Mouse (Mus musculus) MEL-GATA-1-ER (cell line): ENCODE data around the gene Kcnn3.

Source experiments
- DNase-seq: peaks from one replicate; pipeline ENCODE4 v3.0.0-alpha.2; 2012; ENCODE audit warnings: low read depth; ENCODE audit errors: extremely low read depth

Kcnn3 gene

DNA sequence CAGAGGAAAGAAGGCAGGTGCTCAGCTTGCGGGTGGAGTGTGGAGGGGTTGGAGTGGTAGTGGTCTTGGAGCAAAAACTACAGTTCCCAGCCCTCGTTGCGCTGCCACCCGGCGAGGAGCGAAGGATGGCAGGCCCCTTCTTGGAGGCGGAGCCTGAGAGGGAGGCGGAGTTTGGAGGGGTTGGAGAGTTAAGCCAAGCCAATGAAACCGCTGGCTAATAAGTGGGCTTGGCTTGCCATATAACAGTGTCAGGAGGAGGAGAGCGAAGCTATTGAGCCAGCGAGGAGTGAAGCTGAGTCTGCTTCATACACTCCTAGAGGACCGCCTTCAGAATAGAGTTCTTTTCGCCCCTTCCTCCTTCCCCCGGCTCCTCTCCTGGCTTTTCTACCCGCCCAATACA is at the start of gene Kcnn3:
Gene Kcnn3, plus strand, starts transcription at position 271 of the 400 bp plus-strand sequence.
- peak; percentile 90 for DNase-seq

DNA sequence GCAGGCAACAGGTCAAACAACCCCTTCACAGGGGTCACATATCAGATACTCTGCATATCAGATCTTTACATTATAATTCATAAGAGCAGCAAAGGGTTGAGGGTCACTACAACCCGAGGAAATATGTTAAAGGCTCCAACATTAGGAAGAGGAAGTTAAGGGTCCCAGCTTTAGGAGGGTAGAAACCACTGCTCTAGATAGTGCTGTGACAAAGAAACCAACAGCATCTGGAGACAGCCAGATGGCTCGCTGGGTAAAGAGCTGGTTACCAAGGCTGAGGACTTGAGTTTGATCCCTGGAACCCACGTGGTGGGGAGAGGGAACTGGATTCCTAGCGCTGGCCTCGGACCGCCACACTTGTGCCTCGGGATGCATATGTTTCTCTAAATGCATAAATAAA is 47.7 kb upstream of the Kcnn3 start:
- peak; percentile 76 for DNase-seq

DNA sequence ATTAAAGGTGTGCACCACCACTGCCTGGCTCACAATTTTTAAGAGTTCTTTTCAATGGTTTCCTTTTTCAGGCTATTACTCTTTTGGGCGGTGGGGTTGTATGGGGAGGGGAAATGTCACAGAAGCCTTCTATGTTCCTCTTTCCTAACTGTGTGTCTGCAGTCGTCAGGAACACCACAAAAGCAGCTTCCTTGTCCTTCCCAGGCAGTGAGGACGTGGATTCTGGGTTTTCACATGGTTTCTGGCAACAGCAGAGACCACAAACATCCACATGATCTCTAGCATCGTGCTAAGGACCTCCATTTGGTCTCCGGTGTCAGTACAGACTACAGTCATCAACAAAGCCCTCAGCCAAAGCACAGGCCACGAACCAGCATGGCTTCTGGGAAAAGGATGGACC is 46.1 kb upstream of the Kcnn3 start:
- no peak for DNase-seq

DNA sequence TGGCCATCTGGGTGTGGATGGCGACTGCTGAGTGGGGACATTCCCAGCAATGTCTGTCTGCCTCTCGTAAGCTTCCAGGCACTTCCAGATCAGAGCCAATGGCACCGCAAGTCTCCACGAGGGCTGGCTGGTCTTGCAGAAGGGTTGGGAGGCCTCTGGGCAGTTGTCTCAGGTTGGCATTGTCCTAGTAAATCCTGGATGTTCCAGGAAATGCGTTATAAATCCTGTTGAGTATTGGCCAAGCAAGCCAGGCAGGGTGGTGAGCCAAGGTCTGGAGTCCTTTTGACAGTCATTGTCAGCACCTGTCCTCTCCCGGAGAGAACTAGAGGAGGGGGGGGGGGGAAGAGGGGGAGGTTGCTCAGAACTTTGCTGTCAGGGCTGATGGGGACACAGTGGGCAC is 40.9 kb upstream of the Kcnn3 start:
- no peak for DNase-seq

DNA sequence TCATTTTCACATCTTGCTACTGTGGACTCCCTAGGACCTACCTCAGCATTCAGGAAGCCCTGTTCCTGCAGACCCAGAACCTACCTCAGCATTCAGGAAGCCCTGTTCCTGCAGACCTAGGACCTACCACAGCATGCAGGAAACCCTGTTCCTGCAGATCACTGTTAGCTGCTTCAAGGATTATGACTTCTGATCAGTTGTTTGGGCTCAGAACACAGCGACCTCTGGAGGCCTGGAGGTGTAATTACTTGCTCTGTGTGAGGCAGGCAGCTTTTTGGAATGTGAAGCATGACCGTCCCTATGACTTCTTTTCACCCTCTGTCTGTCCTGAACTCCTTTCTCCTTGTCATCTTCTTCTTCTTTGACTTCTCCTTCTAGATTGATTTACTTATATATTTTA is 38.5 kb upstream of the Kcnn3 start:
- DNase-seq: peak; percentile 74

DNA sequence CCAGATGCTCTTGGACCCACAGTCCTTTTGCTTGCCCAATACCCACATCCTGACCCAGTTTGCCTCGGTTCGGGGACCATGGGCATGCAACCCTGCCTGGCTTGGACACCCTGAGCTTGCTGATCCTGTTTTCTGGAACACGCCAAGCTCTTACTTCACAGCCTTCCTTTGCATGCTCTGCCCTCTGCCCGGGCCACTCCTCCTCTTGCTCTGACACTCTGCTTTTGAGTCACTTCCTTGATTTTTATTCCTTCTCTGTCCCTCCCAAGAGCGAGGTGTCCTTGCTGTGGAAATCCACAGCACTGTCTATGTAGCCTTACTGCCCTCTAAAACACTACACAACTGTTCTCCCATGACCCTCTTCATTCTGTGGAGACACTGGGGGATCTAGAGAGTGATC is 37.7 kb upstream of the Kcnn3 start:
- no peak for DNase-seq

DNA sequence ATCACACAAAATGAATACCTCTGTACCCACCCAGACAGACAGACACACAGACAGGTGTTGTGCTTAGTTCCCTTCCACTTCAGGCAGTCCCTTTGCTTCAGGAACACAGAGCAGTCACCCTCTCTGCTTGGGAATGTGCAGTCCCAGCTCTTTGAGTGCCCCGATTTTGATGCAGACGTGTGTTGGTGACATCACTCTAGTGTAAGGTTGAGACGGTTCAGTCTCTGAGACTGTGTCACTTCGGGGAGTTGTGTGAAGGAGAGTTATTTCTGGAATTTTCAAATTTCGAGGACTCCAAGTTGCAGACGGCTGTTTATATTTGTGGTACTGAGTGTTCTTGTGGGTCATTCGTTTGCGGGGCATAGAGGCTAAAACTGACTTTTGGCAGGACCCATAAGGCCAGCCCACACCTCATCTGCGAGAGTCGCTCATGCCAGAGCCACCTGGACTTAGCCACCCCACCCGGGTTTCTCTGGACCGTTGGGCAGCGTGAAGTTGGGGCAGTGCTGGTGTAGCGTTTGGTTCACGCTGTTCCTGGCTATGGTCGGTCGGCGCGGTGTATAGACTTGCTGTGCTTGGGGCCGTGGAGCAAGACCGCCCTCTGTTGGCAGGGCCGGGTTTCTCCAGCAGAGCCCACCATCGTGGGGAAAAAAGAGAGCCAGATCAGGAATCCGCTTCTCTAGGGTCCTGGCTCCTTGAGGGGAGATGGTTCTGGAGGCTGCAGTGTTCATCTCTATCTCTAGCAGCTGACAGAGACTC is 35.0 kb upstream of the Kcnn3 start:
- peak; percentile 50 for DNase-seq

DNA sequence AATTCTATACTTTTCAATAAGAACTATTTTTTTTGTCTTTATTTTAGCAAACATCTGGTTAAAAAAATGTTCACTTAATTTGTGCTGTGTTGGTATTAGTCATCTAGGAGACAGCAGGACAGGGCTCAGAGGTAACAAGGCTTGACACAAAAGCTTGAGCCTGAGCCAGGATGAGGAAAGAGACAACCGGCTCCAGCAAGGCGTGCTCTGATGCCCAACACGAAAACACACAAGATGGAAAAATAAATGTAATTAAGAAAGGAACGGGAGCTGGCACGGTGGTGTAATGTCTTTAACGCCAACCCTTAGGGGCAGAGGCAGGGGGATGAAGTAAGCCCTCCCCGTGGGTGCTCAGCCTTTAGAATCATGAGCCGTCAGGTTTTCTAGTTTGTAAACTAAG is 33.9 kb upstream of the Kcnn3 start:
- no peak for DNase-seq

DNA sequence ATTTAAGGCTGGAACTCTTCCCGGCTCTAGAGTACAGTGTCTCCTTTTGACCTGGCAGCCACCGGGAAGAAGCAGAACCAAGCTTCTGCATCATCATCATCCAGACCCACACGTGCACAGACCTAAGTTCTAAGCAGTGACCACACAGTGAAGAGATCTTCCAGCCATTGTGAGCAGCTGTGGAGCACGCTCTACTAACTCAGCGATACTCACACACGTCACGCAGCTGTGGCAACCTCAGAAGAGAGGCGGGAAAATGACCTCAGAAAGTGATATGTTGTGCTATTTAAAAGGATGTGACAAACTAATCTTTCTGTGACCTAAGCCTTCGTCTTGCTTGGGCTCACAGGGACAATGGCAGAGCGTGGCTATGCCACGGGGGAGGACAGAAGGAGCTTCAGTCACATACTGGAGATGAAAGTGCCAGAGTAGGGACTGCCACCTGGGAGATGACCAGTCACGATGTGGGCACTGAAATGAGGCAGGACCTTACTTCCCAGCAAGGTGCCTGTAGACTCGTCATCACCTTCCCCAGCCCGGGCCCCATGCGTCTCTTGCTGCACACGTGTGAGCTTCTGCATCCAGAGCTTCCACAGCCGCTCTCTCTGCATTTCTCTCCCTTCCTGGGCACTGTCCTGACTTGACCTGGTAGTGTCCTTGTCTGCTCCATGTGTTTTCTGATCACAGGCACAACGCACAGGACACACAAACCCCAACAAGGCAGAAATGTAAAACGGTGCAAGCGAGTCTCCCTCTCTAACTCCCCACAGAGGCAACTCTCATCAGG is 32.9 kb upstream of the Kcnn3 start:
- no peak for DNase-seq

DNA sequence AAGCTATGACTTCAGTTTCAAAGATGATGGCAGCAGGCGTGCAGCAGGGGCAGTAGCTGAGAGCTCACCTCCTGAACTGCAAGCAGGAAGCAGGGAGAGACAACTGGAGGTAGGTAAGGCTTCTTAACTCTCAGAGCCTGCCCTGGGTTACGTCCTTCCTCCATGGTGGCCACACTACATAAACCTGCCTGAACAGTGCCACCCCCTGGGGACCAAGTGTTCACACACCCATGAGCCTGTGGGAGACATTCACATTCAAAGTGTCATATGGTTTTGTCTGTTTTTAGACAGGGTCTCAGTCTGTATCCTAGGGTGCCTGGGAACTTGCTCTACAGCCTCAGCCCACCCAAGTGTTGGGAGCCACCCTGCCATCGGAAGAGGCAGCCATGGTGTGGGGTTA is 29.2 kb upstream of the Kcnn3 start:
- DNase-seq: no peak

DNA sequence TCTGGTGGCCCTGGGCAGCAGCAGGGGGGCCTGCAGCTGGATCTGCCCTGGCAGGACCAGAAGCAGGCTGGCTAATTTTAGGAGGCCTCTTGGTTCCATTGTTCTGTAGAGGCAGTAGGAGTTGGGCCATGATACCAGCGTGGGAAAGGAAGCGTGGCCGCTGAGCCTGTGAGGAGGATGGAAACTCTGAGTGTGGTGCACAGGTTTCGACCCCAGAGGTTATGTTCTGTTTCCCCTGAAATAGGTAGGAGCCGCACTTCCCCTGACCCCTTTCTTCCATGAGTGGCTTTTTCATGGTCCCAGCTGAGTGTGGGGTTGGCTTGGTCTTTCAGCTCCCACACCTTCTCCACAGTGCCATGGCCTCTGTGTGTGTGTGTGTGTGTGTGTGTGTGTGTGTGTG is 28.4 kb upstream of the Kcnn3 start:
- no peak for DNase-seq

DNA sequence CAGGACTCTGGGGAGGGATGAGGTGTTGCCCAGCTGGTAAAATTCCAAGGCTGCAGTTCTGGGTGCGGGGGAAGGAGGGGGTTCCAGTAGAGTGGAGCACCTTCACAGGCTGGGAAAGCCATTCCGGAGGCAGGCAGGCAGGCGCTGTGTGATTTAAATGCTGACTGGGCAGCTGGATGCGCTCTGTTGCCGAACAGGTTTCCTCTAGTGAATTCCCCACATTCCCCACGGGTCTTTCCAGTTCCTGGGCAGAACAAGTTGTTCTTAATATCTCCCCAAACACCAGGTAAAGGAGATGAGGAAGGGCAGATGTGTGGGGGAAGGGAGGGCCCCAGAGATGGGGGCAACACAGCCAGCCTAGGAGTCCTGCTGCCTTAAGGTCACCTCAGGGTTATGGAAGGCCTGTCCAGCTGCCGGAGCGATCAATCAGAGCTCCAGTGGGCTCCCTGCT is 27.2 kb upstream of the Kcnn3 start:
- no peak for DNase-seq

DNA sequence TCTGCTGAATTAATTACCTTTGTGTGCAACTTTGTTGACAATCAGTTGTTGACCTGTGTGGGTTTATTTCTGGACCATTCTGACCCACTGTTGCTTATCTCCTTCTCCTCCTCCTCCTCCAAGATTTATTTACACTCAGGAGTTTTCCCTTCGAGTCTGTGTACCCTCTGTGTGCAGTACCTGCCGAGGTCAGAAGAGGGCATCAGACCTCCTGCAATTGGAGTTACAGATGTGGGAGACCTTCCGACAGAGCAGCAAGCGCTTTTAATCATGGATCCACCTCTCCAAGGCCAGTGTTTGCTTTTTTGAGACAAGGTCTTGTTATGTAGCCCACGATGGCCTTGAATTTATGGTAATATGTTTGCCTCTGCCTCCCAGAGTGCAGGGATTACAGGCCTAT is 25.3 kb upstream of the Kcnn3 start:
- no peak for DNase-seq

DNA sequence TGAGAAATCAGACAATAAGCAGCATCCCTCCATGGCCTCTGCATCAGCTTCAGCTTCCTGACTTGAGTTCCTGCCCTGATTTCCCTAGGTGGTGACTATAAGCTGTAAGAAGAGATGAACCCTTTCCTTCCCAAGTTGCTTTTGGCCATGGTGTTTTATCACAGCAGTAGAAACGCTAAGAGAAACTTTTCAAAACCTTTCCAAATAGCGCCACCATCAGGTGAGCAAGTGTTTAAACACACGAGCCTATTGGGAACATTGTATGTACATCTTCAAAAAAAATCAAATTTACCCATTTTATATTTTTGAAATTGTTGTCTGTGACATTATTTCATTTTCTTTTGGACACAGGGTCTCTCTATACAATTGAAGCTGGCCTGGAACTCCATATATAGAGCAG is 23.6 kb upstream of the Kcnn3 start:
- DNase-seq: no peak

DNA sequence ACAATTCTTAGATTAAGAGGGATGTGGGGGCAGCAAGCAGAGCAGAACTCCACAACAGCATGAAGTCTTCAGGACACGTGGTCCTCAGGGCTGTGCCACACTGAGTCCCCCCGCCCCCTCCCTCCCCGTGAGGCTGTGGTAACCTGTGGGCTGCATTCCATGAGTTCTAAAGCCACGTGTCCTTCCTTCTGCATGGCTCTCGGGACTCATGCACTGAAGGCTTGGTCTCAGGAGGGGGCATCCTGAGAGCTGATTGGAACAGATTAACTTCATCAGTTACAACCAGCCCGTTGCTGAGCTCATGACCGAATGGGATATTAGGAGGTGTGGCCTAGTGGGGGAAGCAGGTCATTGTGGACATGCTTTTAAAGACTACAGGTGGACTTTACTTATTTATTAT is 20.3 kb upstream of the Kcnn3 start:
- no peak for DNase-seq

DNA sequence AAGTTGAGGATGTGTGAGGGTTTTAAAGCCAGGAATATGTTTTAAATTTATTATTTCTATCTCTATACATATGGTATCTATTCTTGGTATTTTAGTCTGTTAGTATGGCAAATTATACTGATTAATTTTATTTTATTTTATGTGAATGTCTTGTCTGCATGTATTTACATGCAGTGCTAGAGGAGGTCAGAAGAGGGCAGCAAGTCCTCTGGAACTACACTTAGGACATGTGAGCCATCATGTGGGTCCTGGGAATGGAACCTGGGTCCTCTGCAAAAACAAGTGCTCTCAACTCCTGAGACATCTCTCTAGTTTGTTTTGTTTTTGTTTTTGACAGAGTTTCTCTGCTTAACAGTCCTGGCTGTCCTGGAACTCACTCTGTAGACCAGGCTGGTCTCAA is 18.5 kb upstream of the Kcnn3 start:
- no peak for DNase-seq

DNA sequence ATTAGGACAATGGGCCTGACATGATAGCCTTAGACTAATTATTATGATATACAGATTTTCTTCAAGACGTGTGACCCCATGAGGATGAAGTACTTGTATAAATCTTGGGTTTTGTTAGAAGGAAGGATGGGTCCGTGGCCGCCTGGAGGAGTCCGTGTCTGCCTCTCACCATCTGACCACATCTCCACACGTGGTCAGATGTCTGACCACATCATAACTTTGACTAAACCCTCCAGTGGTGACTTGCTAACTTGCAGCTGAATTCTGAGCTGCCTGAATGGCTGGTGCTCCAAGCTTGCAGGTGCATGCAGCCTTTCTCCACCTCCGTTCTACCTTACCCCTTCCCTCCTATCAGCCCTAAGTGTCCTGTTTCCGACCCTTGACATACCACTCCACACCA is 17.4 kb upstream of the Kcnn3 start:
- no peak for DNase-seq

DNA sequence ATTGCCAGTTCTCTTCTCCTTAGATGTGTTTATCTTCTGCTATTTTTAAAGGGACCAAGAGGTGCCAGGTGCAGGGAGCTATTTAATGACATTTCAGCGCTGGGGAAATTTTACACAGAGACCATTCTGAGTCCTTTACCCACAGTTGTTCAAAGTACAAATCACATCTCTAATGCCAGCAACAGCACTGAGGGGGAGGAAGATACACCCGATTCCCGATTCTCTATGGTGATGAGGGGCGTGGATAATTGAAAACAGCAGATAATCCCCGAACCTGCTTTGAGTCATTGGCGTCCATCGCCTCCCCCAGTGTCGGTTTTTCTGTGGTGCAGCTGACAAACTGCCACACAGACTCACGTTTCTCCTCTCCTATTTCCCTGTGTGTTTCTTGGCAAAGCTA is 11.9 kb upstream of the Kcnn3 start:
- no peak for DNase-seq

DNA sequence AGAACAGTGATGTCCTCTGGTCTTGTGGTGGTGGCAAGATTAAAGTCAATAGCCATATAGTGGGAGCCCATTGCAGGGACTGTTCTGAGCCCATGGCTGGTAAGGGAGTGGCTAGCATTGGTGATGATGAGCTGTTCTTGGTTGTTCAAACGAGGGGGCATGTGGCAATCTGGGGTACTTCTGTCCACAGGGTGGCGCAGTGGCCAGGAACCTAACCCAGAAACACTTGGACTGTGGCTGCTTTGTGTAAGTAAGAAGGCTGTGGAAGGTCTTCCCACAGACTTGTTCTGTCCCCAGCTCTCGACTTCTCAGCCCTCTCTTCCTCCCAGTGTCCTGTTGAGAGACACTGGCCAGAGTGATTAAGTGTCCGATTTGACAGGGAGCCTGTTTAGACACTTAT is 9.0 kb upstream of the Kcnn3 start:
- DNase-seq: peak; percentile 47

DNA sequence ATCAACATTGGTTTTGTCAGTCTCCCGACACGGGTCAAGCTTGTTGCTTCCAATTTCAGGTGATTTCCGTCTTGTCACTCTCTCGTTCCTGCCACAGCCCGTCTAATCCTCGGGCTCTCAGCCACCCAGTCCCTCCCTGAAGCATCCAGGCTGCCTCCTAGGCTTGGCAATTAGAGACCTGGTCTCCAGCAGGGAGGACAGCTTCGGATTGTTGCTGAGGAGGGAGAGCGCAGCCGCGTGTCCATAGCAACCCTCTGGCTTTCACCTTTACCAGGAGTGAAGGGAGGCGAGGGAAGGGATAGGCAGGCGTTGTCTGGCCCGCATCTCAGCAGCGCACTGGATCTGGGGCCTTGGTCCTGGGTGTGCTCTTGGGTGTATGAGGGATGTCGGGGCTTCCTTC is 8.6 kb upstream of the Kcnn3 start:
- DNase-seq: no peak

DNA sequence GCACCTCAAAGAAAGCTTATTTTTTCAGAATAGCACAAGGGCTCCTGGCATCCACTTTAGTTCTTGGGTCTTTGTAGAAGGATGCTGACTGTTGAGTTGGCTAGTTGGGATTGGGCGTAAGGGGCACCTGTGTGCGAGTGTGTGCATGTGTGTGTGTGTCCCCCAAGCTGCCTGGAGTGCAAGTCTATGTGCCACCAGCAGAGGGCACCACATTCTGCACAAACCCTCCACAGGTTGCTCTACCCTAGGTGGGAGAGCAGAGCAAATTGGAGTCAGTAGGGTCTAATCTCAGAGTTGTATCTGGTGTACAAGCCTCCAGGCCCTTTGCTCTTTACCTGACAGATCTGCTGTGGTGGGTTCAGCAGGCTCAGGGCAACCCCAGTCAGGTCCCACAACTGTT is 7.7 kb upstream of the Kcnn3 start:
- no peak for DNase-seq

DNA sequence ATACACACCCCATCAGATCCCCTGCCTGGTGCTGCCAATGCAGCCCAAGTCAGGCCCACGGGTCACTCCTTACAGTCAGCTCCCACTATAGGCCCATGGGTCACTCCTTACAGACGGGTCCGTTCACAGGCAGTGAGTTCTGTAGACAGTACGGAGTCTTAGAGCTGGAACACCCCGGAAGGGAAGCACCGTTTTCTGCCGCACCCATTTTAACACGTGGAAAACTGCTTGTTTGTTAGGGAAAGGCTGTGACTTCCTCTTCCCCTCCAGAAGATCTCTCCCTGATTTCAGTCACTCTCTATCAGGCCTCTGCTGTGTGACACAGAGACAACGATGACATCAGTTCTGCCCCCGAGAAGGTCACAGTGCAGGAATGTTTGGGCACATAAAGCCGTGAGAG is 4.5 kb upstream of the Kcnn3 start:
- DNase-seq: no peak

DNA sequence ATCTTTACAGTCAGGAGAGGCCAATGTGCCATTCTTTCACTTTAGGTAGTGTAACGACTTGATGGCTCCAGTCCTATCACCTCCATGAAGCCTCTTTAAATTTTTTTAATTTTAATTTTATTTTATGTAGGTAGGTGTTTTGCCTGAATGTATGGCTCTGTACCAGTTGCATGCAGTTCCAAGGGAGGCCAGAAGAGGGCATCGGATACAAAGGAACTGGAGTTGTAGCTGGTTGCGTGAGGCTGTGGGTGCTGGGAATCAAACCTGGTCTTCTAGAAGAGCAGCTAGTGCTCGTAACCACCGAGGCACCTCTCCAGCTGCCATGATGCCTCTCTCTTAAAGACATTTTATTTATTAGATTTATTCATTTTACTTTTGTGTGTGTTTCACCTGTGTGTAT is 3.6 kb upstream of the Kcnn3 start:
- DNase-seq: no peak
